Comparison of ENCODE assay signal across 8 mouse cellular contexts in genomic region chr5:23615586-23616269, GRCm38 (mm10).
A peak's percentile ranks its signal among the peaks of the same experiment; 100 is the strongest.
DNase-seq lines count a peak whose midpoint lies in the region; ATAC-seq and TF ChIP-seq lines count a peak whose summit lies in the region.

No protein-coding gene starts in this region.

- H3K27ac ChIP-seq in heart, embryonic 15.5 days = peak overlapping the region; percentile 89
- peak overlapping the region; percentile 25; the same call in 1 of the 2 replicates for H3K27ac ChIP-seq in bone marrow, adult 2 months (ENCODE audit: control insufficient read depth, insufficient read depth, low read depth, low read length, poor library complexity)
- peak overlapping the region; percentile 77 for H3K27ac ChIP-seq in hindbrain, embryonic 16.5 days (ENCODE audit: low read depth, low read length)
- H3K27ac ChIP-seq in midbrain, embryonic 14.5 days (replicated peaks; ENCODE audit: low read depth, low read length) = peak overlapping the region; percentile 88

- no peaks in the 10 kb centered on the region for H3K36me3 ChIP-seq in heart, embryonic 15.5 days
- H3K36me3 ChIP-seq in hindbrain, embryonic 16.5 days (ENCODE audit: control insufficient read depth, insufficient read depth, low read length) = no peaks in the 10 kb centered on the region
- H3K36me3 ChIP-seq in midbrain, embryonic 14.5 days (ENCODE audit: control insufficient read depth, insufficient read depth, low read length) = no peaks in the 10 kb centered on the region

- no peak for TF ChIP-seq CTCF in bone marrow, adult 2 months (IDR thresholded peaks at IDR 0.05; ENCODE audit: control insufficient read depth, insufficient read depth, low read length)

- H3K9ac ChIP-seq in heart, embryonic 15.5 days = peak overlapping the region; percentile 51
- H3K9ac ChIP-seq in hindbrain, embryonic 16.5 days (ENCODE audit: low read depth, low read length) = peak overlapping the region; percentile 65
- peak overlapping the region; percentile 60 for H3K9ac ChIP-seq in midbrain, embryonic 14.5 days (replicated peaks; ENCODE audit: low read length)

- no peak for TF ChIP-seq POLR2A in bone marrow, adult 2 months (IDR thresholded peaks at IDR 0.05; ENCODE audit: borderline replicate concordance, control insufficient read depth, low read depth, low read length)

- H3K4me2 ChIP-seq in heart, embryonic 15.5 days = peak overlapping the region; percentile 66
- H3K4me2 ChIP-seq in hindbrain, embryonic 16.5 days (ENCODE audit: low read length) = peak overlapping the region; percentile 72
- peak overlapping the region; percentile 69 for H3K4me2 ChIP-seq in midbrain, embryonic 14.5 days (ENCODE audit: low read length)

- 13% methylated on average over 5 of the region's 5 CpGs for WGBS in heart, embryonic 15.5 days
- WGBS in bone marrow, adult 2 months = 3% methylated on average over 5 of the region's 5 CpGs
- WGBS in hindbrain, embryonic 16.5 days = 33% methylated on average over 5 of the region's 5 CpGs
- 22% methylated on average over 5 of the region's 5 CpGs for WGBS in midbrain, embryonic 14.5 days

- peaks cover 18% of the 10 kb centered on the region for H3K4me1 ChIP-seq in heart, embryonic 15.5 days (replicated peaks)
- peaks cover 2% of the 10 kb centered on the region; the same call in 1 of the 2 replicates for H3K4me1 ChIP-seq in bone marrow, adult 2 months (ENCODE audit: control insufficient read depth, insufficient read depth, low read length)
- peaks cover 9% of the 10 kb centered on the region for H3K4me1 ChIP-seq in hindbrain, embryonic 16.5 days (ENCODE audit: control insufficient read depth, insufficient read depth, low read depth, low read length)
- peaks cover 13% of the 10 kb centered on the region for H3K4me1 ChIP-seq in midbrain, embryonic 14.5 days (ENCODE audit: control insufficient read depth, insufficient read depth, low read length)

- no peak for ATAC-seq in heart, embryonic 15.5 days (replicated peaks; ENCODE audit: insufficient number of reproducible peaks, insufficient read depth, low FRiP score, low read depth)
- peak; percentile 54 for ATAC-seq in hindbrain, embryonic 16.5 days
- peak; percentile 68; the same call in 1 of the 2 replicates for ATAC-seq in midbrain, embryonic 14.5 days (ENCODE audit: low FRiP score, low TSS enrichment)

- no peaks in the 10 kb centered on the region for H3K9me3 ChIP-seq in heart, embryonic 15.5 days (replicated peaks)
- no peaks in the 10 kb centered on the region for H3K9me3 ChIP-seq in hindbrain, embryonic 16.5 days (ENCODE audit: control insufficient read depth, low read length)
- no peaks in the 10 kb centered on the region for H3K9me3 ChIP-seq in midbrain, embryonic 14.5 days (ENCODE audit: control insufficient read depth, low read length)

- H3K27me3 ChIP-seq in heart, embryonic 15.5 days = no peaks in the 10 kb centered on the region
- no peaks in the 10 kb centered on the region for H3K27me3 ChIP-seq in hindbrain, embryonic 16.5 days (replicated peaks; ENCODE audit: control insufficient read depth, insufficient read depth, low read length)
- no peaks in the 10 kb centered on the region for H3K27me3 ChIP-seq in midbrain, embryonic 14.5 days (ENCODE audit: control insufficient read depth, insufficient read depth, low read length)

- peak overlapping the region; percentile 53 for H3K4me3 ChIP-seq in heart, embryonic 15.5 days
- H3K4me3 ChIP-seq in bone marrow, adult 2 months (replicated peaks; ENCODE audit: control insufficient read depth, low read depth, low read length) = peak overlapping the region; percentile 72
- peak overlapping the region; percentile 53 for H3K4me3 ChIP-seq in hindbrain, embryonic 16.5 days (ENCODE audit: low read length)
- H3K4me3 ChIP-seq in midbrain, embryonic 14.5 days (replicated peaks; ENCODE audit: low read depth, low read length) = peak overlapping the region; percentile 50

- DNase-seq in heart, postnatal 36 days = no peak
- DNase-seq in midbrain, embryonic 14.5 days = peak; percentile 31
- DNase-seq in left cerebral cortex, postnatal 25 days (ENCODE audit: low spot score in 2 of 2) = no peak
- DNase-seq in layer of hippocampus, postnatal 14 days (ENCODE audit: low spot score in 2 of 2) = no peak
- DNase-seq in kidney, adult 8-10 months = no peak

- intact Hi-C loops in heart, postnatal 36 days (cut with DNase I) = loop anchor here (5.0 to 10.0 kb wide), 4 partner anchors 57 to 198 kb away; partner anchors contain the start of gene Kmt2e
- intact Hi-C loops in left cerebral cortex, postnatal 25 days (cut with DNase I) = loop anchor here (5.0 kb wide), 2 partner anchors 83 to 108 kb away; no protein-coding TSS in a partner anchor

Comparison
In these comparisons a context has a peak if more than half of its experiments do, and no peak if none do; other contexts are left out.
1. H3K27ac ChIP-seq: peak in every context shown above with its lines; median percentile 89 in heart, embryonic 15.5 days; 88 in midbrain, embryonic 14.5 days; 77 in hindbrain, embryonic 16.5 days; 25 in bone marrow, adult 2 months.